Mouse (Mus musculus) gastrocnemius, adult 18-20 months (tissue): Measurements from ENCODE around the gene Apoa1. TPM values are rescaled to one million over a fixed set of nuclear protein-coding genes. Genes with fewer than 3 reads are reported as not detected.

Experiments used
- DNase-seq: peaks from one replicate; pipeline ENCODE4 v3.0.0; 2021; ENCODE audit warnings: low spot score
- total RNA-seq, 2 experiments: library from RNA; stranded (reverse); gene quantifications; 2 replicates each; pipeline ENCODE4 v1.2.3; 2021

The Apoa1 gene
- total RNA-seq, 2 experiments from 2014 or later = 3.5 TPM; not detected in 1

- peak; percentile 34 for DNase-seq
Measured at GRCm38 (mm10) chr9:46215338-46216322, 12.8 kb upstream of the Apoa1 start.

- DNase-seq = no peak
Measured at GRCm38 (mm10) chr9:46216744-46217470, 11.5 kb upstream of the Apoa1 start.

- no peak for DNase-seq
Measured at GRCm38 (mm10) chr9:46218176-46218575, 10.2 kb upstream of the Apoa1 start.

- no peak for DNase-seq
Measured at GRCm38 (mm10) chr9:46223090-46223489, 5.3 kb upstream of the Apoa1 start.

- no peak for DNase-seq
Measured at GRCm38 (mm10) chr9:46224101-46224500, 4.3 kb upstream of the Apoa1 start.

GRCm38 (mm10) chr9:46224945-46225660 lies 3.3 kb upstream of the Apoa1 start:
- no peak for DNase-seq

- no peak for DNase-seq
Measured at GRCm38 (mm10) chr9:46227064-46227614, 1.2 kb upstream of the Apoa1 start.

- DNase-seq = peak; percentile 78
Measured at GRCm38 (mm10) chr9:46229573-46230449, 1.4 kb downstream of the Apoa1 start.

GRCm38 (mm10) chr9:46230450-46230975 lies 2.1 kb downstream of the Apoa1 start:
- no peak for DNase-seq

GRCm38 (mm10) chr9:46235196-46235595 lies 6.8 kb downstream of the Apoa1 start:
- DNase-seq = no peak

GRCm38 (mm10) chr9:46235596-46235648 lies 7.0 kb downstream of the Apoa1 start, which contains the start of gene Apoc3:
Gene Apoc3 (minus strand): TSS chr9:46235636.
- DNase-seq = no peak

GRCm38 (mm10) chr9:46235649-46236048 lies 7.3 kb downstream of the Apoa1 start:
- DNase-seq = no peak

GRCm38 (mm10) chr9:46238850-46239249 lies 10.5 kb downstream of the Apoa1 start:
- no peak for DNase-seq

- DNase-seq = no peak
Measured at GRCm38 (mm10) chr9:46240526-46241153, 12.3 kb downstream of the Apoa1 start, which contains the start of gene Apoa4. Gene Apoa4 (plus strand): TSS chr9:46240696.

- no peak for DNase-seq
Measured at GRCm38 (mm10) chr9:46241818-46242217, 13.4 kb downstream of the Apoa1 start.

GRCm38 (mm10) chr9:46243122-46243521 lies 14.7 kb downstream of the Apoa1 start:
- no peak for DNase-seq

GRCm38 (mm10) chr9:46243584-46243983 lies 15.2 kb downstream of the Apoa1 start:
- DNase-seq = no peak

GRCm38 (mm10) chr9:46246752-46247324 lies 18.5 kb downstream of the Apoa1 start:
- DNase-seq = peak; percentile 65

GRCm38 (mm10) chr9:46256177-46256576 lies 27.8 kb downstream of the Apoa1 start:
- DNase-seq = no peak
